Mouse (Mus musculus): ENCODE measurements around the gene Ptprk.
A peak's percentile ranks its signal among the peaks of the same experiment; 100 is the strongest.

Ptprk gene

DNA sequence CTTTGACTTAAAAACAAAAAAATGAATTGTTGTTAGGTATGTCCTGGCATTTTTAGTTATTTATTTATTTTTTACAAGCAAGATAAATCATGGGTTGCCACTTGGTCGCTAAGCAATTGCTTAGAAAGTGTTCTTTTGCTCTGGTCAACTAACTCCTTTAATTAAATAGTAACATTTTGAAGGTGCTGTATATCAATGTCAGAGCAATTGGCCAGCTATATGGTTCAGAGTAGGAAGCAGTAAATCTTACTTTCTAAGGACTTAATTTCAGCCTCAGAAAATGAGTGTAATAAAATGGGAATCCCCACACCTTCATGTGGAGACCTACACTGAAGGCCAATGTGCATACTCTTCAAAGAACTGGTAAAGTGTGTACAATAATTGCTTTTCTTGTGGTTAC lies 300.3 kb downstream of the Ptprk start:
- TF ChIP-seq GATA4 (IDR thresholded peaks at IDR 0.05; ENCODE audit: insufficient replicate concordance, low read length): no peak

DNA sequence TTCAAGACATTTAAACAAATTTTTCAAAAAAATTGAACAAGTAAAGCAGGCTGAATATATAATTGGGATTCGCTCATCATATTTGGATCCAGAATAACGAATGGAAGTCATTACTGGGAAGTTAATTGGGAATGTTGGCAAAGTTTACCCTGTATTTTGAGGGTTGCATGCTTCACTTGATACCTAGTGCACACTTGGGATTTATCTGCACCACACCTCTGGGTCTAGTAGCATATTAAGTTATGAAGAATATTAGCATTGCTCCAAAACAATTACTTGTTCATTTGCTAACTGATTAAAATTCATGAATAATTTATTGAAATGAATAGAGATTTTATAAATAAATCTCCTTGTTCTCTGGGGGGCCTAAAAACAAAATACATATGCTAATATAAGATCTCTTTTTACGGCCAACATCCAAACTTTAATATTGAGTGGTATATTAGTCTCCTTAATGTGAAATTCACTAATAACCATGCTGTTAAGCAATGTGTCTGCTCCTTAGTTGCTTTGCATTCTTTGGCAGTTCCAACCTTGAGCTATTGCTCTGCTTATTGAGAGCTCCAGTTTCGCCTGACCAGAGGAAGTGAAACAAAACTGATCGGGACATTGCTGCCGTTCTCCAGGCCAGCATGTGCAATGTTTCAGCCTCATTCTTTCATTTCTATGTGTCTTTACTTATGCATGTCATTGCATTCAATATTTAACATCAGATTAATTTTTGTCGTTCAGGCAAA lies 305.3 kb downstream of the Ptprk start:
- TF ChIP-seq GATA4 (IDR thresholded peaks at IDR 0.05; ENCODE audit: insufficient replicate concordance, low read length): no peak

DNA sequence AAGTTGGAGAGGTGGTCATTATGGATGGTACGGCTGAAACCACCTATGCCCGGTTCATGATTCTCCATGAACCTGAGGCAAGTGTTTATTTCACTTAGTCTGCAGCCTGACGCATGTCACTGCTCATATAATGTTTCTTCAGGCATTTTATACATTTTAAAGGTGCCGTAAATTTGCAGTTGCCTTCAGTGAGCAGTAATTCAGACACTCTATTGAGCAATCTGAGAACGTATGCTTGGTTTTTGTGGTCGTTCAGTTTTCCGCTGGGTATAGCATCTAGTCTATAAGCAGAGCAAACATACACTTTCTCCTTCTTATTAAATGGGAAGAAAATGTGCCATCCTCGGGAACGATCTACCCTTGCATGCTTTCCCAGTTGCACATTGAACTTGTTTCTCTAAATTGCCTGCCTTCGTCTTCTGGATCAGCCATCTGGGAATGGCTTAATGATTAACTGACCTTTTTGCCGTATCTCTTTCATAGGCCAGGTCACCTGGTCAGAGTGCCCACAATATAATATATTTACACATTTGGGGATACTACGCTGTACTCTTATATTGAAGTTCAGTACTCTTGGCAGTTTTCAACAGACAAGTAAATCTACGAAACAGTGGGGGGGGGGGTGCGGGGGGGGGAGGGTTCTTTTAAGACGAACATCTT lies 313.1 kb downstream of the Ptprk start:
- TF ChIP-seq GATA4 (IDR thresholded peaks at IDR 0.05; ENCODE audit: insufficient replicate concordance, low read length): no peak

DNA sequence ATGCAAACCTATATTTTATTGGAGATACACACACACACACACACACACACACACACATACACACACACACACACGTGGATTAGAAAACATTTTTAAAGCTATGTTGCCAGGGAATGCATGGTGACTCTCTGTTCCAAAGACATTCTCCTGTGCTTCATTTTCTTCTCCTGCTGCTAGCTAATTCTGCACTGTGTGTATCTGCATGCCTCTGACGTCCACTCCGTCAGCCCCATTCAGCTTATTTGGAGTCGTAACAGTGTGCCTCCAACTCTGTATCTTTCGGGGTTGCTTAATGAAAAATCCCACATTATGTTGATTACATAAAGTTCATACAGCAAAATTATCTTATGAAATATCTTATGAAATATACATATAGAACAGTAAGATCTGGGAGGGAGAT lies 316.5 kb downstream of the Ptprk start:
- TF ChIP-seq GATA4 (IDR thresholded peaks at IDR 0.05; ENCODE audit: insufficient replicate concordance, low read length): no peak

DNA sequence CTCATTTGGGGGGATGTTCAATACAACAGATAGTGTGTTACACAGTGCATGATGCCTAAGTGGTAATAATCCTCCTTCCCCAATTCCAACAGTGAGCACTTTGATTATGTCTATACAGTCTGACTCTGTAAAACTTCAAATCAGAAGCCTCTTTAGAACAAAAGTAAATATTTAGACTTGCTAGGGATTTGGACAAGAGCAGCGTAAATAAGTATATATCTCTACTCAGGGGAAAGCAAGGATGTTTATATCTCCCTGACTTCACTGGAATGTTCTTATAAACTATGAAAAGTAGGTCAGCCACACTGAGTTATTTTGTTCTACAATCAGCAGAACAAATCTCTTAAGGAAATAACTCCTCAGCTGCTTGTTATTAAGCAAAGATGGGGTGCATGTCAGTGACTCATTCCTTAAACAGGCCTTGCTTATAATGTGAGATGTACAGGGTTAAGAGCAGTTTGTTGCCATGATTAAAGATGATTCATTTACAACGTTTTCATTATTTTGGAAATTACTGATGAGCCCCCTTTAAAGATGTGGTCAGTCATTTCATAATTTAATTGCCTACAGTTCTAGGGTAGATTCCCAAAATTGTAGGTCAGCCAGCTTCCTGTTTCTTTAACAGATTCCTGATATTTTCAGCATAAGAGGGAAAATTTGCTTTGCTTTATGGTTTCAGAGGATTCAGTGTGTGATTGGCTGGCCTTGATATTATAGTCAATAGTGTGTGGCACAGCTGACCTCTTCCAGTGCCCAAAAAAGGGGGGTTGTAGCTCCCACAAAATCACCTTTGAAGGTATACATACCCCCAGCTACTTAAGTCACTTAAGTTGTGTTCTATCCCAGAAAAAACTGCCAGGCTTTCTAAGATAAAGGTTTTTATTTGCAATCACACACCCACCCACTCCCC lies 321.2 kb downstream of the Ptprk start:
- peak; percentile 81; the same call in 1 of the 2 replicates for TF ChIP-seq GATA4 (IDR thresholded peaks at IDR 0.05; ENCODE audit: insufficient replicate concordance, low read length)

DNA sequence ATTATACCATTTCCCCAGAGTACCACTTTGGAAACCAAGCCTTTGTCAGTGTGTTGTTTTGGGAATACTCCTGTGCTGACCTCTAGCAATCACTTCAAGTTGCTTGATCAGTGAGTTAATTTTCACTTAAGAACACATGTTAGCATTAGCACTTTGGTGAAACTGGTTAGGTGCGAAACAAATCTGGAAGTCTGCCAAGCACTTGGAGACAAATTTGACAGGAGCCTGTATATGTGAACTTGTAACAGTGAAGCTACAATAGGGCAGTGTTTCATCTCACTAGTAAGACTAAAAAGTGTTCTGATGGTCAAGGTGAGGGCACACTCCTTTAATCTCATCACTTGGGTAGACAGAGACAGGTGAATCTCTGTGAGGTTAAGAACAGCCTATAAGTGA lies 321.9 kb downstream of the Ptprk start:
- no peak for TF ChIP-seq GATA4 (IDR thresholded peaks at IDR 0.05; ENCODE audit: insufficient replicate concordance, low read length)

DNA sequence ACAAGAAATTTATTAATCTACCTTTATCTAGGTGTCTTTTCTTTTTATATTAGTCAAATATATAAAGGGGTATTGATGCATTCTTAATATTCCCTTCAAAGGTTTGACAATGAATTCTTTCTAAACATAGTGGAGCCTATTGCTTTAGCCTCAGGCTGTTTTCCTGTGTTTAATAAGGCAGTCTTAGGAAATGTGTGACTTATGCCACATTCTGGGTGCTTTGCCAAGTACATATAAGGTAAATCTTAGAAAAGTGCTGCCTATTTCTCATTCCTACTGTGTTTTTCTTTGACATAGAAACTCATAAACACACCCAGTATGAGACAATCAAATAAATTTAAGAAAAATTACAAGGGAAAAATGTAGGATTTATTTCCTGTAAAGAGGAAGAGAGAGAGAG lies 327.2 kb downstream of the Ptprk start:
- no peak for TF ChIP-seq GATA4 (IDR thresholded peaks at IDR 0.05; ENCODE audit: insufficient replicate concordance, low read length)

DNA sequence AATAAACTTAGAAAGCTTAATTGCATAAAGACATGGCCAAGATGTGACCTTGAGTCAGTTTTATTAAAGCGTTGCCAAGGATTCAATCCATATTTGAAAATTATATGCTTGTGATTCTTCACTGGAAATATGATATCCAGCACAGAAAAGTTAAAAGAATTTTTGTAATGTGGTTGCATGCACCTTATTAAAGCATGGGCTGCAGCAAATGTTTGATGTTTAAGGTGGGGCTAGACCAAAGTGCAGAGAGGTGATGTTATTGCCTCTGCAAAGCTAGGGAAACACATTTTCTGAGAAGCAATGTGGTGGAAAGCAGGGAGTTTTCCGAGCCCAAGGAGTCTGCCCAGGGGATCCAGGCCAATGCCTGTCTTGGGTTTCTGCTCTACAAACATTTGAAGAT lies 334.4 kb downstream of the Ptprk start:
- no peak for TF ChIP-seq GATA4 (IDR thresholded peaks at IDR 0.05; ENCODE audit: insufficient replicate concordance, low read length)

DNA sequence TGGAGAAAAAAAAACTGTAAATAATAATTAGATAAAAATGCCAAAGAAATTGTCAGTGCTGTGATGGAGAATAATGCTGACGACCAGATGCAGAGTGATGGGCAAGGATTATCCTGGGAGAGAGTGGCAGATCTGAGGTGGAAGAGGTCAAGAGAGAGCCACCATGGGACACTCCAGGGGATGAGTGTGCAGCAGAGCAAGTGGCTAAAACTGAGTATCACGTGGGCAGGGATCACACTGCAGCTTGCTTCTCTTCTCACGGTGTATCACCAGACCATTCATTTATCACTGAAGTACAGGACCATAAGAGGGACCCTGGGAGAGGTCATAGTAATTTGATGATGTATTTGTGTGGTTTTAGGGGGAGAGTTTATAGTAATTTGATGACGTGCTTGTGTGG lies 340.2 kb downstream of the Ptprk start:
- no peak for TF ChIP-seq GATA4 (IDR thresholded peaks at IDR 0.05; ENCODE audit: insufficient replicate concordance, low read length)

DNA sequence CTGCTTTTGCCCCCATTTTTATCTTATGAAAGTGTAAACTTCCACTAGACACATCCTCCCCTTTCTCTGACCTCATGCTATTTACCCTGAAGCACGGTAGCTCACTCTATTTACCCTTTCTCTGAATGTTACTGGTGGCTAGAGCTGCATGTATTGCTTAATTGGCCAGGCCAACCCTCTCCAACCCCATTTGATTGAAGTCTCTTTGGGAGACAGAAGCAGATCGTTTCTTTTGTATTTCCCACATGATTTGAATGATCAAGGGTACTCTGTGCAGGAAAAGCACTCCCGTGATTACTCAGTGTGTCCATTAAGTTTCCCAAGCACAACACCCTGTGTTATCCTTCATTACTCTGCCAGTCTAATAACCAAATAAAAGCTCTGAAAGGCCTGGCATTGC lies 348.0 kb downstream of the Ptprk start:
- no peak for TF ChIP-seq GATA4 (IDR thresholded peaks at IDR 0.05; ENCODE audit: insufficient replicate concordance, low read length)

DNA sequence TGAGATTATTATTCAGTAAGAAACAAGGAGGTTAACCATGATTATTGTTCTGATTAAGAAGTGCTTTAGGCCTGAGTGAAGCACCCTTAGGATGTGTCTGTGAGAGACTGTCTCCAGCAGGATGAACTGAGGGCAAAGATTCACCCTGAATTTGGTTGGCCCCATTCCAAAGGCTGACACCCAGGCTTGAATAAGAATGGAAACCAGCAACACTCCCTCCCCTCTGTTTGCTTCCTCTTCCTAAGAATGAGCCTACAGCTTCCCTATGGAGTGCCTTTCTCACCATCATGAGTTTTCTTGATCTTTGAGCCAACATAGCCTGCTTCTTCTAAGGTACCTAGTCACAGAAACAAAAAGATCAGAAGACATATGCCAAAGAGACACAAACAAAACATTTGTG lies 350.8 kb downstream of the Ptprk start:
- TF ChIP-seq GATA4 (IDR thresholded peaks at IDR 0.05; ENCODE audit: insufficient replicate concordance, low read length): no peak

DNA sequence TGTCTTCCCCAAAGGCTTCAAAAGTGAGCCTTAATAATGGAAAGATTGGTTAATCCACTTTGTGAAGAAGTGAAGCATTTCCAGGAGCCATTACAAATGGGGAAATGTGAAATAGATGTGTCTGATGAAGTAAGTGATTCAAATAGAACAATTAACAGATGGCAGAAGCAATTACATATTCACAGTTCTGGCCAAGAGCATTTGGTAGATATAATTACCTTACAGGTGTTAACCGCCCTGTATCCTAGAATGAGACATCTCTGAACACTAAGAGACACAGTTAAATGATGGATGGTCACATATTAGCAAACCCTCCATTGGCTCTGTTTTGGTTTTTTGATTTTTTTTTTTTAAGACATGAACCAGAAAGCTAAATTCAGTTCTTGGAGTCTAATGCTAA lies 361.5 kb downstream of the Ptprk start:
- TF ChIP-seq GATA4 (IDR thresholded peaks at IDR 0.05; ENCODE audit: insufficient replicate concordance, low read length): no peak

DNA sequence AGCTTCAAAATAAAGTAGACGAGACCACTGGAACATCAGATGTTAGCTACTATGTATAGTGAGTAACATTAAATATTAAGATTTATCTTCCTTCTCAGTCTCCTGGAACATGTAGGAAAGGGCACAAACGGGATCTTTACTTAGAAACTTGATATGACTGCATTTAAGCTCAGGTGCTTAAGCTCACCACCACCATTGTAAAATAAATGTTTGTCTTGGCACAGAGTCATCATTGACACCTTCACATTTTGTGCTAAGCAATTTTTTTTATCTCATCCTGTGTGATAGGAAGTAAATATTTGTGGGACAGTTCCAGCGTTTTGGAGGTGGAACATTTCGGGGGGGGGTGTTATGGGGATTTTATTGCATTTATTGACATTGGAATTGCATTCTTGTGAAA lies 375.2 kb downstream of the Ptprk start:
- no peak for TF ChIP-seq GATA4 (IDR thresholded peaks at IDR 0.05; ENCODE audit: insufficient replicate concordance, low read length)

DNA sequence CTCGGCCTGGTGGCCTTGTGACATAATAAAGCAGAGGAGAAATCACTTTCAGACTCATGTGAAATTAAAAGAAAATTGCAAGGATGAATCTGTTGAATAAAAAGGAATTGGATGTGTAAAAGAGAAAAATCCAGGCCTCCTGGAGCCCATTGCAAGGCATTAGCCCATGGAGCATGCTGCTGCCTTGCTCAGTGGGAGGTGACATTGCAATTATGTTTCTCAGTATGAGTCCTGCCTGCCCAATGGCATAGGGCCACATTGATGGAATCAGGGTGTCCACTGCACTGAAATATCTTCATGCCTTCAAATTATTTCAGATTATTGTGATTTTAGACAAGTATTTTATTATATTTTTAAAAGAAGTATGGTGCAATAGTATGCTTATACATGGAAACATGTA lies 376.0 kb downstream of the Ptprk start:
- no peak for TF ChIP-seq GATA4 (IDR thresholded peaks at IDR 0.05; ENCODE audit: insufficient replicate concordance, low read length)

DNA sequence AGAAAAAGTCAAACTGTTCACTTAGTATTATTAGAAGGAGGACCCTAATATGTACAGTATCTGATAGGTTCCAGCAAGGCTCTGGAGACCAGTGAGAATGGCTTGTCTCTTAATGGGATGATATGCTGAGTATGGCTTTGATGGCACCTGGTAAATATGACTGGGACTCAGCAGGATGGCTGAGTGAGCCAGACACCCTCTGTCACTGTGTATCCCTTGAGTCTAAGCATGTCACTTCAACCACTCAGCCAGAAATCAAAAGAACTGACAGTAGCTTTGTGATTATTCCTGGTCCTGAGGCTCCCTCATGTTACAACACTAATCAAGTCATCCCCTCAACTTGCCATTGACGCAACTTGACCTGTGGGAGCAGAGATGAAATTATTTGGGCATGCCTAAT lies 383.4 kb downstream of the Ptprk start:
- TF ChIP-seq GATA4 (IDR thresholded peaks at IDR 0.05; ENCODE audit: insufficient replicate concordance, low read length): no peak

DNA sequence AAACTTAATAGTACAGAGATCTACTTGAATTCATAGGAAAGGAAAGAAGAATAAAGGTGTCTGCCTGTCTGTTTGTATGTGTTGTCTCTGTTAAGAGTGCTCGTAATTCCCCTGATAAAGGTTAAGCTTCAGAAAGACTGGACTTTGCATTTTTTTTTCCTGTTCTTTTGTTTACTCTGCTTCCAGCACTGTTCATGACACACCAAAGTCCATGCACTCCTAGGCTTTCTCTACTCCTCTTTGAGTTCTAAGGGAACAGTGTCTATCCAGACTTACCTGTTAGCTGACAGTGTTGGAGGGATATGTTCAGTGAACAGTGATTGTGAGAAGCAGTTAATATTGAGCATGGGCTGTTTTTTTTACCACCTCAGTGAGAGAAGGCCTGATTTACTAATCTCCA lies 385.3 kb downstream of the Ptprk start:
- peak; percentile 47; the same call in 1 of the 2 replicates for TF ChIP-seq GATA4 (IDR thresholded peaks at IDR 0.05; ENCODE audit: insufficient replicate concordance, low read length)

Data from liver, adult (tissue).